Mouse (Mus musculus): ENCODE data around the gene Dennd5b. TPM values are rescaled to one million over a fixed set of nuclear protein-coding genes. Genes with fewer than 3 reads are reported as not detected.
"Not testable (repeated sequence)": the region's sequence is repeated elsewhere in the genome, so short reads cannot be mapped to it uniquely, and the experiment has no call there.

The Dennd5b gene
- polyA plus RNA-seq, 1 experiment from 2014 or later, result 11.0 TPM

DNA sequence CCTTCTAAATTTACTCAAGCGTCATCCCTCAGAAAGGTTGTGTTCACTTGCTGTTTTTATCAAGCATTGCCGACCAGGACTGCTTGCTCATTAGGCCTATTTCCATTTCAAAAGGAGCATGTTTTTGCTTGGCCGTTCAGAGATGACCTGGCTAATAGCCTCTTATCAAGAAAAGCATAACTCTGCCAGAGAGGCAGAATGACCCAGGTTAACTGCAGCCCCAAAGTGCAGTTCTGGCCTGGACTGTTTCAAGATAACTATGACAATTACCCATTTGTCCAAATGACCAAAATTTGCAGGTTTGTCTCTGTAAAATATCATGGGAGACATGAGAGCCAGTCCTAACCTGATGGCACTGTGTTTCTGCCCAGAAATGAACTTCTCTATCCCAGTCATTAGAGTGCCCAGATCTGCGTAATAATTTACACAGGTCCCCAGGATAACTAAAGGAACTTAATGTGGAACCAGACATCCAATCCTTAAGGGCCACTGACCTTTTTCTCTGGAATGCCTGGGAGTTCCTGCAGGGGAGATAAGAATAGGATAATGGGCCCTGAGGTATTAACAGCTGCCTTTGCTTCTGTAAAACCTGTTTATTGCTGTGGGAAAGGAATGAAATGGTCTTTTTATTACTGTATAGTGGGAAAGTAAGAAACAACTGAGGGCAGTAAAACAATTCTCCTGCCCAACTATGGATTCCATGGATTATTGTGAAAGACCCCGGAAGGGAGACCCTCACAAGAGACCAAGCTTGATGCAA lies 33.1 kb upstream of the Dennd5b start:
- Histone ChIP-seq H3K27me3 (replicated peaks; ENCODE audit: control insufficient read depth, insufficient read depth, low read length) (no peaks in the 10 kb centered on the region), H3K4me2 (no peak overlapping the region), H3K27ac (ENCODE audit: low read depth, low read length) (no peak overlapping the region), H3K9ac (ENCODE audit: low read depth, low read length) (no peak overlapping the region), H3K4me3 (ENCODE audit: low read depth, low read length) (no peak overlapping the region), H3K9me3 (ENCODE audit: control insufficient read depth, low read length) (no peaks in the 10 kb centered on the region), H3K36me3 (ENCODE audit: control insufficient read depth, insufficient read depth, low read length) (no peaks in the 10 kb centered on the region), H3K4me1 (replicated peaks; ENCODE audit: control insufficient read depth, insufficient read depth, low read length) (peaks cover 10% of the 10 kb centered on the region; the same call in 1 of the 2 replicates)
- DNase-seq (ENCODE audit: low spot score), result no peak
- 0 out of 2 replicates have a peak, but pooled peaks have one; percentile 29 for ATAC-seq (replicated peaks; ENCODE audit: low FRiP score)
- WGBS, result 33% methylated on average over 5 of the region's 5 CpGs

DNA sequence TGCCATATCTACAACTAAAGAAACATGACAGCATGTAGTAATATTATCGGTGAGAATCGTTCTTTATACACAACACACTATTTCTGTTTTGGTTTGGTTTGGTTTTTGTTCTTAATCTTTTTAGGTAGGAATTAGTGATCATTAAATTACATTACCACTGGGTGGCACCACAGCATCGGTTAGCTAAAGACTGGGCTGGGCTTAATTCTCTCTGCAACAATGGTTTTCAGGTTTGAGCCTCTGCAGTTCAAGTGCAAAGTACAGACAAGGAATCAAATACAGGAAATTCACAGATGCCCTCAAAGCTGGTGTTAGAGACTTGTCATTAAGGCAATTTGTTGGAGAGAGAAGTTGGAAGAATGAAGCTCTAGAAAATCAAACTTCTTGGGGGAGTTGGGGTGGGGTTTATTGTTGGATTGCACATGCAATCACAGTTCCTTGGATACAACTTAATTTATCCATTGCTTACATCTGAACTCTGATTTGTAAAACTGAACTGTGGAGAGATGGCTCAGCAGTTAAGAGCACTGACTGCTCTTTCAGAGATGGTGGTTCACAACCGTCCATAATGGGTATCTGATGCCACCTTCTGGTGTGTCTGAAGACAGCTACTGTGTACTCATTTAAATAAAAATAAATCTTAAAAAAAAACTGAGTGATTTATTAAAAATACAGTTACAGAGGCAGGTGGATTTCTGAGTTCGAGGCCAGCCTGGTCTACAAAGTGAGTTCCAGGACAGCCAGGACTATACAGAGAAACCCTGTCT lies 31.0 kb upstream of the Dennd5b start:
- peaks cover 10% of the 10 kb centered on the region; the same call in 1 of the 2 replicates for H3K4me1 ChIP-seq (replicated peaks; ENCODE audit: control insufficient read depth, insufficient read depth, low read length)
- DNase-seq (ENCODE audit: low spot score) (no peak), ATAC-seq (replicated peaks; ENCODE audit: low FRiP score) (peak; percentile 62; the same call in 1 of the 2 replicates)
- H3K27ac ChIP-seq (ENCODE audit: low read depth, low read length), result no peak overlapping the region
- no peak overlapping the region for H3K4me2 ChIP-seq
- no peak overlapping the region for H3K9ac ChIP-seq (ENCODE audit: low read depth, low read length)
- H3K27me3 ChIP-seq (replicated peaks; ENCODE audit: control insufficient read depth, insufficient read depth, low read length), result no peaks in the 10 kb centered on the region
- H3K4me3 ChIP-seq (ENCODE audit: low read depth, low read length), result no peak overlapping the region
- H3K36me3 ChIP-seq (ENCODE audit: control insufficient read depth, insufficient read depth, low read length), result no peaks in the 10 kb centered on the region
- 28% methylated on average over 5 of the region's 5 CpGs for WGBS
- H3K9me3 ChIP-seq (ENCODE audit: control insufficient read depth, low read length), result no peaks in the 10 kb centered on the region

DNA sequence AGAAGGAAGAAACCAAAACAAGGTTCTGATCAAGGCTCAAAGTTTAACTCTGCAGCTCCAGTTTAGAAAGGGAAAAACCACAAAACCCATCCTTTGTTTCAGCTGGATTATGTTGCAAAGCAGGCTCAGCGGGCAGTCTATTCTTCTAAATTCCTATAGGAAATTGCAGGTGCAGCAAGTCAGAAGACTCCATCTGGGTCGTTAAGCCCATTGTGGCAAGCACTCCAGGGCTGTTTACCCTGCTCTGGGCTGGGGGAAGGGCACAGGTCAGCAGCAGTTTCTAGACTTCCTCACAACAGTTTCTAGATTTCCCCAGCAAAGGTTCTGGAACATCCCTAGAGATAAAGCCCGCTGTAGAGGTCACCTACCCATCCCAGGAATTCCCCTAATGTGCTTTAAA lies 29.6 kb upstream of the Dennd5b start:
- peaks cover 10% of the 10 kb centered on the region; the same call in 1 of the 2 replicates for H3K4me1 ChIP-seq (replicated peaks; ENCODE audit: control insufficient read depth, insufficient read depth, low read length)
- H3K27ac ChIP-seq (ENCODE audit: low read depth, low read length), result no peak overlapping the region
- no peaks in the 10 kb centered on the region for H3K27me3 ChIP-seq (replicated peaks; ENCODE audit: control insufficient read depth, insufficient read depth, low read length)
- 32% methylated on average over 3 of the region's 3 CpGs for WGBS
- H3K9me3 ChIP-seq (ENCODE audit: control insufficient read depth, low read length), result no peaks in the 10 kb centered on the region
- no peak overlapping the region for H3K4me2 ChIP-seq
- H3K36me3 ChIP-seq (ENCODE audit: control insufficient read depth, insufficient read depth, low read length), result no peaks in the 10 kb centered on the region
- no peak overlapping the region for H3K4me3 ChIP-seq (ENCODE audit: low read depth, low read length)
- DNase-seq (ENCODE audit: low spot score) (no peak), ATAC-seq (replicated peaks; ENCODE audit: low FRiP score) (no peak)
- no peak overlapping the region for H3K9ac ChIP-seq (ENCODE audit: low read depth, low read length)

DNA sequence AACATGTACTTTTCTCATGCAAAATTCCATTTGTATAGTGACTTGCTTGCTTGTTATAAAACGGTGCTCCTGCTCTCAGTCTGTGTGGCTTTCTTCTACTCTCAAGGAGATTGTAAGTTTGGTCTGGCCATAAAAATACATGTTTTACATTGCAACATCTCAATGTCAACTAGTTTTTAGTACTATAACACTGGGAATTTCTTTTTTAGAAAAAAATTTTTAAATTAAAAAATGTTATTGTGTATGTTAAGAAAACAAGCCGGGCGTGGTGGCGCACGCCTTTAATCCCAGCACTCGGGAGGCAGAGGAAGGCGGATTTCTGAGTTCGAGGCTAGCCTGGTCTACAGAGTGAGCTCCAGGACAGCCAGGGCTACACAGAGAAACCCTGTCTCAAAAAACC lies 28.4 kb upstream of the Dennd5b start, which contains the start of gene Gm10203:
Gene Gm10203, plus strand, starts transcription at position 301 of the 400 bp plus-strand sequence.
- H3K36me3 ChIP-seq (ENCODE audit: control insufficient read depth, insufficient read depth, low read length); H3K27me3 ChIP-seq (replicated peaks; ENCODE audit: control insufficient read depth, insufficient read depth, low read length); H3K9ac ChIP-seq (ENCODE audit: low read depth, low read length); H3K4me3 ChIP-seq (ENCODE audit: low read depth, low read length); H3K27ac ChIP-seq (ENCODE audit: low read depth, low read length); DNase-seq (ENCODE audit: low spot score); H3K4me1 ChIP-seq (replicated peaks; ENCODE audit: control insufficient read depth, insufficient read depth, low read length); ATAC-seq (replicated peaks; ENCODE audit: low FRiP score); H3K9me3 ChIP-seq (ENCODE audit: control insufficient read depth, low read length); H3K4me2 ChIP-seq: not testable (repeated sequence)
- 83% methylated on average over 8 of the region's 8 CpGs for WGBS

DNA sequence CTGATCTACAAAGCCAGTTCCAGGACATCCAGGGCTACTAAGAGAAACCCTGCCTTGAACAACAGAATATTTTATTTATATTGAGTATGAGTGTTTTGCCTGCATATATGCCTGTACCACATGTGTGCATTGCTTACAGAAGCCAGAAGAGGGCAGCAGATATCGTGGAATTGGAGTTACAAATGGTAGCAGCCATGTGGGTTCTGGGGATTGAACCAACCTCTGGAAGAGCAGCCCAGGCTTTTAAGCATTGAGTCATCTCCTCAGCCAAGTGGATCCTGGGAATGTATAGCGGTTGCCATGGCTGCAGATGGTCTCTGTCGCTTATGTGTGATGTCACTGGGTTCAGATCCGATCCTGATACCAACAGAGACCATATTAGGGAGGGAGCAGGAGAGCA lies 25.2 kb upstream of the Dennd5b start:
- no peak overlapping the region for H3K4me2 ChIP-seq
- WGBS, result 63% methylated on average over 4 of the region's 4 CpGs
- no peaks in the 10 kb centered on the region for H3K27me3 ChIP-seq (replicated peaks; ENCODE audit: control insufficient read depth, insufficient read depth, low read length)
- H3K4me3 ChIP-seq (ENCODE audit: low read depth, low read length), result no peak overlapping the region
- ATAC-seq (replicated peaks; ENCODE audit: low FRiP score) (peak; percentile 60; the same call in 1 of the 2 replicates), DNase-seq (ENCODE audit: low spot score) (no peak)
- H3K36me3 ChIP-seq (ENCODE audit: control insufficient read depth, insufficient read depth, low read length), result no peaks in the 10 kb centered on the region
- no peaks in the 10 kb centered on the region for H3K9me3 ChIP-seq (ENCODE audit: control insufficient read depth, low read length)
- H3K4me1 ChIP-seq (replicated peaks; ENCODE audit: control insufficient read depth, insufficient read depth, low read length), result no peaks in the 10 kb centered on the region
- no peak overlapping the region for H3K9ac ChIP-seq (ENCODE audit: low read depth, low read length)
- H3K27ac ChIP-seq (ENCODE audit: low read depth, low read length), result no peak overlapping the region

DNA sequence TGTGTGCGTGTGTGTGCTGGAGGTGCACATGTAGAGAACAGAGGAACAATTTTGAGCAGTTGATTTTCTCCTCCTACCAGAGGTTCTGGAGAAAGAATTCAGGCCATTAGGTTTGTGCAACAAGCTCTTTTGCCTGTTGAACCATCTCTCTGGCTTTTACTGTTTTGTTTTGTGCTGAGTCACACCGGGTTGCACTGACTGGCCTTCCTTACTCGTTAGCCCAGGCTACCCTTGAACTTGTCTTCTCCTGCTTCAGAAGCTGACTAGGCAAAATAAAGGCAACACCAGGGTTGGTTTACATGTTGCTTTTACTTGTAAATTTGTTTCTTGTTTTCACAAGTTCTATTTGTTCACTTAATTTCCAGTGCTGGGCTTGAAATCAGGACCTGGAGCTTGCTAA lies 21.6 kb upstream of the Dennd5b start:
- 78% methylated on average over 3 of the region's 3 CpGs for WGBS
- no peaks in the 10 kb centered on the region for H3K36me3 ChIP-seq (ENCODE audit: control insufficient read depth, insufficient read depth, low read length)
- no peak overlapping the region for H3K9ac ChIP-seq (ENCODE audit: low read depth, low read length)
- ATAC-seq (replicated peaks; ENCODE audit: low FRiP score), result no peak
- no peaks in the 10 kb centered on the region for H3K4me1 ChIP-seq (replicated peaks; ENCODE audit: control insufficient read depth, insufficient read depth, low read length)
- H3K4me2 ChIP-seq, result no peak overlapping the region
- no peak overlapping the region for H3K27ac ChIP-seq (ENCODE audit: low read depth, low read length)
- no peaks in the 10 kb centered on the region for H3K9me3 ChIP-seq (ENCODE audit: control insufficient read depth, low read length)
- no peak overlapping the region for H3K4me3 ChIP-seq (ENCODE audit: low read depth, low read length)
- H3K27me3 ChIP-seq (replicated peaks; ENCODE audit: control insufficient read depth, insufficient read depth, low read length), result no peaks in the 10 kb centered on the region
- DNase-seq (ENCODE audit: low spot score), result no peak

GRCm38 (mm10) chr6:149119853-149120252 lies 18.4 kb upstream of the Dennd5b start:
- Histone ChIP-seq H3K27ac (ENCODE audit: low read depth, low read length) (peak overlapping the region; percentile 55; the same call in 1 of the 2 replicates), H3K9ac (ENCODE audit: low read depth, low read length) (no peak overlapping the region), H3K4me3 (ENCODE audit: low read depth, low read length) (no peak overlapping the region), H3K4me2 (no peak overlapping the region), H3K36me3 (ENCODE audit: control insufficient read depth, insufficient read depth, low read length) (no peaks in the 10 kb centered on the region), H3K4me1 (replicated peaks; ENCODE audit: control insufficient read depth, insufficient read depth, low read length) (no peaks in the 10 kb centered on the region), H3K9me3 (ENCODE audit: control insufficient read depth, low read length) (no peaks in the 10 kb centered on the region), H3K27me3 (replicated peaks; ENCODE audit: control insufficient read depth, insufficient read depth, low read length) (no peaks in the 10 kb centered on the region)
- DNase-seq (ENCODE audit: low spot score) (no peak), ATAC-seq (replicated peaks; ENCODE audit: low FRiP score) (peak; percentile 54)
- WGBS, result 42% methylated on average over 2 of the region's 2 CpGs

DNA sequence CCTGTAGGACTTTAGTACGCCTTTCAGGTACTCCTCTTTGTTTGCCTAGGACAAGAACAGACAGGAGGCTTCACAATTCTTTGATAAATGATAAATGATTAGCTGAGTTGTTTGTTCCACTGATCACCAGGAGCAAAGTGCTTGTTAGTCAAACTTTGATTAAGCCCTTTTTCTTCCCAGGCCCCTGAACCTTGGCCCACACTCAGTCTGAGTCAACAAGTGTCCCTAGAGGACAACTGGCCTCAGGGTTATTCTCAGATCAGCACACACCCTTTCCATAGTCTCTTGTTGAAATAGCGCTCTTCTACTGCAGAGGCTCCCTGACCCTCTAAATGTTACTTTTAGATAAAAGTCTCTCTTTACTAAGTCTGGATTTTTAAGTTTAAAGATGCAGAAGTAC lies 17.5 kb upstream of the Dennd5b start:
- WGBS, result 50% methylated on average over 2 of the region's 2 CpGs
- no peak overlapping the region for H3K4me3 ChIP-seq (ENCODE audit: low read depth, low read length)
- H3K4me2 ChIP-seq, result no peak overlapping the region
- H3K9ac ChIP-seq (ENCODE audit: low read depth, low read length), result no peak overlapping the region
- ATAC-seq (replicated peaks; ENCODE audit: low FRiP score) (peak; percentile 67; the same call in 1 of the 2 replicates), DNase-seq (ENCODE audit: low spot score) (no peak)
- H3K36me3 ChIP-seq (ENCODE audit: control insufficient read depth, insufficient read depth, low read length), result no peaks in the 10 kb centered on the region
- H3K9me3 ChIP-seq (ENCODE audit: control insufficient read depth, low read length), result no peaks in the 10 kb centered on the region
- H3K4me1 ChIP-seq (replicated peaks; ENCODE audit: control insufficient read depth, insufficient read depth, low read length), result no peaks in the 10 kb centered on the region
- H3K27ac ChIP-seq (ENCODE audit: low read depth, low read length), result peak overlapping the region; percentile 55
- no peaks in the 10 kb centered on the region for H3K27me3 ChIP-seq (replicated peaks; ENCODE audit: control insufficient read depth, insufficient read depth, low read length)

Measured in liver, embryonic 11.5 days (tissue).